Mouse (Mus musculus) heart, embryonic 16.5 days (tissue): Measurements from ENCODE around the gene Ccdc82. TPM values are rescaled to one million over a fixed set of nuclear protein-coding genes. Genes with fewer than 3 reads are reported as not detected.

ENCODE experiments used
- ATAC-seq: fragments of 200-750 bp; cut with Nextera tagmentation; replicated peaks from 2 replicates; pipeline ENCODE4 v1.8.0; 2017; ENCODE audit warnings: moderate number of reproducible peaks; ENCODE audit not compliant: insufficient read depth, low FRiP score; ENCODE audit errors: extremely low read depth
- H3K27ac ChIP-seq: fragments of 300-500 bp; sonication (generic); 2 replicates; pipeline ENCODE4 v1.5.1; 2014; ENCODE audit warnings: mild to moderate bottlenecking, low read length, control low read depth, moderate library complexity
- H3K27me3 ChIP-seq: fragments of 300-500 bp; sonication (generic); 2 replicates; pipeline ENCODE4 v1.6.1; 2014; ENCODE audit warnings: low read length, mixed read lengths; ENCODE audit not compliant: control insufficient read depth, insufficient read depth
- H3K36me3 ChIP-seq: fragments of 300-500 bp; sonication (generic); 2 replicates; pipeline ENCODE4 v1.6.1; 2014; ENCODE audit not compliant: control insufficient read depth, insufficient read depth
- H3K4me1 ChIP-seq: fragments of 300-500 bp; sonication (generic); 2 replicates; pipeline ENCODE4 v1.6.1; 2014; ENCODE audit warnings: low read length, mixed read lengths; ENCODE audit not compliant: control insufficient read depth, insufficient read depth
- H3K4me2 ChIP-seq: fragments of 300-500 bp; sonication (generic); 2 replicates; pipeline ENCODE4 v1.6.1; 2014; ENCODE audit warnings: low read depth, mild to moderate bottlenecking, control low read depth, low read length
- H3K4me3 ChIP-seq: fragments of 300-500 bp; sonication (generic); 2 replicates; pipeline ENCODE4 v1.5.1; 2014; ENCODE audit warnings: mild to moderate bottlenecking, control low read depth, low read length
- H3K9ac ChIP-seq: fragments of 300-500 bp; sonication (generic); 2 replicates; pipeline ENCODE4 v1.6.1; 2014; ENCODE audit warnings: low read length, control low read depth
- H3K9me3 ChIP-seq: fragments of 300-500 bp; sonication (generic); replicated peaks from 2 replicates; pipeline ENCODE4 v1.6.1; 2016; ENCODE audit warnings: low read length; ENCODE audit not compliant: control insufficient read depth
- WGBS: fragments of 180-500 bp; shearing (Covaris S2); extraction: QIAGEN DNeasy Blood & Tissue Kit; methylation state at CpG from one replicate; pipeline ENCODE4 v1.1.7; 2014; 5-methylcytosine and 5-hydroxymethylcytosine counted together
- polyA plus RNA-seq: library from polyadenylated mRNA; unstranded; fragments of >200 nt; fragmentation: Nextera tagmentation; extraction: Ambion mirVana; gene quantifications from 2 replicates; pipeline ENCODE4 v1.2.1, GENCODE M21; 2015

The Ccdc82 gene
- polyA plus RNA-seq, 1 experiment from 2014 or later, result 8.7 TPM

- ATAC-seq, result no peak
- Histone ChIP-seq H3K27me3 (no peaks in the 10 kb centered on the region), H3K4me1 (peaks cover 39% of the 10 kb centered on the region), H3K4me2 (peak overlapping the region; percentile 97), H3K36me3 (no peaks in the 10 kb centered on the region), H3K27ac (peak overlapping the region; percentile 80), H3K4me3 (peak overlapping the region; percentile 84), H3K9ac (peak overlapping the region; percentile 84), H3K9me3 (no peaks in the 10 kb centered on the region)
- 0% methylated on average over 12 of the region's 12 CpGs for WGBS
Measured at GRCm38 (mm10) chr9:13297122-13297667, 50.4 kb downstream of the Ccdc82 start.

- H3K9me3 ChIP-seq, result no peaks in the 10 kb centered on the region
- 1% methylated on average over 23 of the region's 23 CpGs for WGBS
- H3K36me3 ChIP-seq, result no peaks in the 10 kb centered on the region
- peak within 1 kb of the TSS; percentile 84 for H3K9ac ChIP-seq
- H3K4me2 ChIP-seq, result peak within 1 kb of the TSS; percentile 97
- H3K27me3 ChIP-seq, result no peaks in the 10 kb centered on the region
- ATAC-seq, result peak; percentile 62
- H3K4me1 ChIP-seq, result peaks cover 42% of the 10 kb centered on the region
- peak within 1 kb of the TSS; percentile 84 for H3K4me3 ChIP-seq
- H3K27ac ChIP-seq, result peak within 1 kb of the TSS; percentile 80
Measured at GRCm38 (mm10) chr9:13297668-13298512, 51.1 kb downstream of the Ccdc82 start, which contains the start of gene Maml2. Gene Maml2, plus strand, starts transcription at chr9:13297957.

- Histone ChIP-seq H3K4me2 (peak overlapping the region; percentile 97), H3K9ac (peak overlapping the region; percentile 84), H3K4me1 (peaks cover 42% of the 10 kb centered on the region), H3K27me3 (no peaks in the 10 kb centered on the region), H3K36me3 (no peaks in the 10 kb centered on the region), H3K27ac (peak overlapping the region; percentile 80), H3K4me3 (peak overlapping the region; percentile 84), H3K9me3 (no peaks in the 10 kb centered on the region)
- ATAC-seq, result no peak
- 15% methylated on average over 9 of the region's 9 CpGs for WGBS
Measured at GRCm38 (mm10) chr9:13298513-13298878, 51.7 kb downstream of the Ccdc82 start.

GRCm38 (mm10) chr9:13299190-13299589, 52.4 kb downstream of the Ccdc82 start:
- Histone ChIP-seq H3K27ac (peak overlapping the region; percentile 80), H3K9ac (peak overlapping the region; percentile 63; the same call in 1 of the 2 replicates)
- WGBS, result 69% methylated on average over 6 of the region's 6 CpGs

GRCm38 (mm10) chr9:13300041-13300441, 53.3 kb downstream of the Ccdc82 start:
- peak overlapping the region; percentile 68 for H3K27ac ChIP-seq
- no peak for ATAC-seq
- no peaks in the 10 kb centered on the region for H3K36me3 ChIP-seq
- peak overlapping the region; percentile 97 for H3K4me2 ChIP-seq
- peak overlapping the region; percentile 84 for H3K4me3 ChIP-seq
- peaks cover 55% of the 10 kb centered on the region for H3K4me1 ChIP-seq
- H3K27me3 ChIP-seq, result no peaks in the 10 kb centered on the region
- WGBS, result 26% methylated on average over 3 of the region's 3 CpGs
- no peaks in the 10 kb centered on the region for H3K9me3 ChIP-seq
- H3K9ac ChIP-seq, result peak overlapping the region; percentile 63

More at GRCm38 (mm10) chr9:13299190-13299589, 52.4 kb downstream of the Ccdc82 start:
- H3K27me3 ChIP-seq, result no peaks in the 10 kb centered on the region
- peak overlapping the region; percentile 97 for H3K4me2 ChIP-seq
- peak overlapping the region; percentile 84 for H3K4me3 ChIP-seq
- no peak for ATAC-seq
- no peaks in the 10 kb centered on the region for H3K36me3 ChIP-seq
- peaks cover 49% of the 10 kb centered on the region for H3K4me1 ChIP-seq
- H3K9me3 ChIP-seq, result no peaks in the 10 kb centered on the region

GRCm38 (mm10) chr9:13300891-13301782, 54.4 kb downstream of the Ccdc82 start:
- peak overlapping the region; percentile 84 for H3K4me3 ChIP-seq
- peaks cover 55% of the 10 kb centered on the region for H3K4me1 ChIP-seq
- H3K9ac ChIP-seq, result peak overlapping the region; percentile 63

GRCm38 (mm10) chr9:13302183-13302825, 55.5 kb downstream of the Ccdc82 start:
- Histone ChIP-seq H3K4me3 (no peak overlapping the region), H3K4me1 (peaks cover 65% of the 10 kb centered on the region), H3K27ac (peak overlapping the region; percentile 68), H3K27me3 (no peaks in the 10 kb centered on the region), H3K9me3 (no peaks in the 10 kb centered on the region), H3K9ac (peak overlapping the region; percentile 63; the same call in 1 of the 2 replicates), H3K4me2 (peak overlapping the region; percentile 97), H3K36me3 (no peaks in the 10 kb centered on the region)
- 57% methylated on average over 6 of the region's 6 CpGs for WGBS
- no peak for ATAC-seq

More at GRCm38 (mm10) chr9:13300891-13301782, 54.4 kb downstream of the Ccdc82 start:
- no peaks in the 10 kb centered on the region for H3K9me3 ChIP-seq
- peak overlapping the region; percentile 68 for H3K27ac ChIP-seq
- no peak for ATAC-seq
- H3K4me2 ChIP-seq, result peak overlapping the region; percentile 97
- H3K27me3 ChIP-seq, result no peaks in the 10 kb centered on the region
- WGBS, result 65% methylated on average over 9 of the region's 9 CpGs
- H3K36me3 ChIP-seq, result no peaks in the 10 kb centered on the region

- peaks cover 65% of the 10 kb centered on the region for H3K4me1 ChIP-seq
- no peak overlapping the region for H3K27ac ChIP-seq
- H3K4me2 ChIP-seq, result no peak overlapping the region
- no peak overlapping the region for H3K9ac ChIP-seq
- WGBS, result 81% methylated on average over 5 of the region's 5 CpGs
- H3K4me3 ChIP-seq, result no peak overlapping the region
- no peaks in the 10 kb centered on the region for H3K27me3 ChIP-seq
- ATAC-seq, result no peak
- no peaks in the 10 kb centered on the region for H3K36me3 ChIP-seq
- no peaks in the 10 kb centered on the region for H3K9me3 ChIP-seq
Measured at GRCm38 (mm10) chr9:13303099-13303771, 56.5 kb downstream of the Ccdc82 start.
